Mouse (Mus musculus) heart, adult 2 months (tissue): Measurements from ENCODE around the gene Styxl1.

Experiments
- CTCF ChIP-seq: fragments of 200-600 bp; IDR thresholded peaks from 2 replicates; pipeline ENCODE4 v1.8.1; 2022; ENCODE audit warnings: antibody characterized with exemption, mild to moderate bottlenecking, moderate library complexity
- EP300 ChIP-seq: fragments of 200-500 bp; IDR thresholded peaks from 2 replicates; pipeline ENCODE4 v1.6.1; 2011; ENCODE audit warnings: low read depth, low read length, control low read depth; ENCODE audit not compliant: insufficient read depth
- POLR2A ChIP-seq: fragments of 200-500 bp; IDR thresholded peaks from 2 replicates; pipeline ENCODE4 v1.6.1; 2011; ENCODE audit warnings: mild to moderate bottlenecking, low read depth, low read length, control low read depth; ENCODE audit not compliant: insufficient read depth

- TF ChIP-seq CTCF (no peak), POLR2A (no peak), EP300 (no peak)
These were observed 47.3 kb downstream of the Styxl1 start for GRCm38 (mm10) chr5:135730916-135731315.
